Mouse (Mus musculus) erythroblast, embryonic 14.5 days (primary cell): ENCODE measurements around the gene Mustn1.

Experiments
- GATA1 ChIP-seq: IDR thresholded peaks from 2 replicates; pipeline ENCODE4 v1.6.1; 2012; ENCODE audit warnings: low read length, inconsistent platforms, mixed read lengths
- TAL1 ChIP-seq: IDR thresholded peaks from 3 replicates; pipeline ENCODE4 v1.6.1; 2012; ENCODE audit warnings: low read length, inconsistent platforms, mixed read lengths

GRCm38 (mm10) chr14:30876451-30876850, 2.5 kb upstream of the Mustn1 start:
- no peak for TF ChIP-seq TAL1
- TF ChIP-seq GATA1, result no peak
